Mouse (Mus musculus) liver, embryonic 14.5 days (tissue): ENCODE data around the gene Gpatch3. TPM values are rescaled to one million over a fixed set of nuclear protein-coding genes. Genes with fewer than 3 reads are reported as not detected.

ENCODE experiments used
- ATAC-seq: fragments of 200-750 bp; cut with Nextera tagmentation; 2 replicates; pipeline ENCODE4 v1.8.0; 2017; ENCODE audit warnings: moderate number of reproducible peaks, mild to moderate bottlenecking, moderate library complexity; ENCODE audit not compliant: insufficient read depth
- DNase-seq, 3 experiments: peaks; one replicate each; pipeline ENCODE4 v3.0.0-alpha.2; 2012 to 2013; ENCODE audit warnings: low read depth in 3 of 3, low spot score in 3 of 3
- H3K27ac ChIP-seq: fragments of 300-500 bp; sonication (generic); 2 replicates; pipeline ENCODE4 v1.5.1; 2014; ENCODE audit warnings: moderate library complexity, mild to moderate bottlenecking, control low read depth, inconsistent platforms
- H3K27me3 ChIP-seq: fragments of 300-500 bp; sonication (generic); 2 replicates; pipeline ENCODE4 v1.6.1; 2014; ENCODE audit warnings: mild to moderate bottlenecking, low read length, moderate library complexity; ENCODE audit not compliant: control insufficient read depth, insufficient read depth
- H3K36me3 ChIP-seq: fragments of 300-500 bp; sonication (generic); replicated peaks from 2 replicates; pipeline ENCODE4 v1.6.1; 2014; ENCODE audit warnings: low read depth; ENCODE audit not compliant: control insufficient read depth, insufficient read depth
- H3K4me1 ChIP-seq, 2 experiments: fragments of 200-500 bp in 1 of 2; fragments of 300-500 bp in 1 of 2; sonication (generic) in 1 of 2; replicated peaks; 2 replicates each; pipeline ENCODE4 v1.6.1; 2012 to 2014; ENCODE audit warnings: antibody characterized with exemption in 1 of 2, inconsistent platforms in 1 of 2, low read length in 1 of 2; ENCODE audit not compliant: control insufficient read depth in 2 of 2, insufficient read depth in 2 of 2
- H3K4me2 ChIP-seq: fragments of 300-500 bp; sonication (generic); 2 replicates; pipeline ENCODE4 v1.6.1; 2014; ENCODE audit warnings: low read depth, mild to moderate bottlenecking, control low read depth, moderate library complexity
- H3K4me3 ChIP-seq, 2 experiments: fragments of 200-500 bp in 1 of 2; fragments of 300-500 bp in 1 of 2; sonication (generic) in 1 of 2; 2 replicates each; pipeline ENCODE4 v1.5.1; 2012 to 2014; ENCODE audit warnings: low read depth in 2 of 2, low read length in 2 of 2, mild to moderate bottlenecking in 2 of 2, control low read depth in 1 of 2, inconsistent platforms in 1 of 2, moderate library complexity in 1 of 2; ENCODE audit not compliant: insufficient read depth in 1 of 2
- H3K9ac ChIP-seq: fragments of 300-500 bp; sonication (generic); replicated peaks from 2 replicates; pipeline ENCODE4 v1.6.1; 2014; ENCODE audit warnings: mild to moderate bottlenecking, control low read depth, moderate library complexity
- H3K9me3 ChIP-seq: fragments of 300-500 bp; sonication (generic); 2 replicates; pipeline ENCODE4 v1.6.1; 2016; ENCODE audit warnings: low read length, mixed read lengths; ENCODE audit not compliant: control insufficient read depth
- CTCF ChIP-seq: IDR thresholded peaks from 2 replicates; pipeline ENCODE4 v1.5.1; 2016; ENCODE audit warnings: antibody characterized with exemption, low read depth, control low read depth
- EP300 ChIP-seq: IDR thresholded peaks from 2 replicates; pipeline ENCODE4 v1.6.1; 2016; ENCODE audit warnings: antibody characterized with exemption, low read depth
- WGBS: fragments of 180-500 bp; shearing (Covaris S2); extraction: QIAGEN DNeasy Blood & Tissue Kit; methylation state at CpG from one replicate; pipeline ENCODE4 v1.1.7; 2014; ENCODE audit not compliant: insufficient replicate concordance; 5-methylcytosine and 5-hydroxymethylcytosine counted together
- polyA plus RNA-seq, 2 experiments: library from polyadenylated mRNA; depleted of rRNA in 1 of 2; stranded (reverse) in 1 of 2; unstranded in 1 of 2; fragments of >200 nt; fragmentation: Nextera tagmentation in 1 of 2; extraction: Ambion mirVana in 1 of 2; gene quantifications; 2 replicates each; pipeline versions ENCODE4 v1.2.1 to v1.2.3; 2012 to 2014

The Gpatch3 gene
- polyA plus RNA-seq, 2 experiments: 3.1 TPM

DNA sequence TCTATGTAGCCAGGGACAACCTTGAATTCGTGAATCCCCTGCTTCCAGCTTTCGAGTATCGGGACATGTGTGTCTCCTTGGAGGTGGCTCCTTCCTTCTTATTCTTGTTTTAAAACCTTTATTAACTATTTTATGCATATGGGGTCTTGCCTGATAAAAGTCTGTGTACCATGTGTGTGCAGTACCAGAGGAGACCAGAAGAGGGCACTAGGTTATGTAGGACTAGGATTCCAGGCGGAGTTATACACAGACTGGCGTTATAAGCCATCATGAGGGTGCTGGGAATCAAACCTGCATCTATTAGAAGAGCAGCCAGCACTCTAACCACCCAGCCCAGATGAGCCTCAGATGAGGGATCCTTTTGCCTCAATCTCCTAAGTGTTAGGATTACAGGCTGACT lies 37.3 kb downstream of the Gpatch3 start:
- ATAC-seq (no peak), DNase-seq (no peak)
- Histone ChIP-seq H3K4me2 (no peak overlapping the region), H3K4me1 (peaks cover 3 to 4% of the 10 kb centered on the region in 2 experiments; a peak in 2 of 4 replicates), H3K27ac (no peak overlapping the region), H3K4me3 (no peak overlapping the region), H3K9ac (no peak overlapping the region), H3K27me3 (no peaks in the 10 kb centered on the region), H3K9me3 (no peaks in the 10 kb centered on the region), H3K36me3 (peaks cover 3% of the 10 kb centered on the region)
- TF ChIP-seq CTCF (peak; percentile 47), EP300 (no peak)
- 86% methylated on average over 5 of the region's 5 CpGs for WGBS

DNA sequence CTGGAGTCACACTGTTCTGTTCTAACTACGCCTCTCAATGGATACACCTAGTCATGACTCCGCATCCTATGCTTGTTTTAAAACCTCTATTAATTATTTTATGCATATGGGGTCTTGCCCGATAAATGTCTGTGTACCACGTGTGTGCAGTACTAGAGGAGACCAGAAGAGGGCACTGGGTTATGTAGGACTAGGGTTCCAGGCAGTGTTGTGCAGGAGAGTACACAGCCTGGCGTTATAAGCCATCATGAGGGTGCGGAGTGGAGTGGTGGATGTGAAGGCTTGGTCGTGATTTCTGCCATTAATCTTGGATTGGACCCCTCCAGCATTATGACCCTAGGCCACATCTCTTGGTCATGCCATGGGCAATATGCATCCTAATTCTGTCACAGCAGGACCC lies 37.9 kb downstream of the Gpatch3 start:
- Histone ChIP-seq H3K27ac (no peak overlapping the region), H3K4me1 (peaks cover 3 to 4% of the 10 kb centered on the region in 2 experiments; a peak in 2 of 4 replicates), H3K9ac (no peak overlapping the region), H3K36me3 (peaks cover 3% of the 10 kb centered on the region), H3K4me2 (no peak overlapping the region), H3K9me3 (no peaks in the 10 kb centered on the region), H3K27me3 (no peaks in the 10 kb centered on the region), H3K4me3 (no peak overlapping the region)
- TF ChIP-seq CTCF: peak; percentile 44
- TF ChIP-seq EP300: no peak
- DNase-seq (no peak), ATAC-seq (no peak)
- 83% methylated on average over 7 of the region's 7 CpGs for WGBS

DNA sequence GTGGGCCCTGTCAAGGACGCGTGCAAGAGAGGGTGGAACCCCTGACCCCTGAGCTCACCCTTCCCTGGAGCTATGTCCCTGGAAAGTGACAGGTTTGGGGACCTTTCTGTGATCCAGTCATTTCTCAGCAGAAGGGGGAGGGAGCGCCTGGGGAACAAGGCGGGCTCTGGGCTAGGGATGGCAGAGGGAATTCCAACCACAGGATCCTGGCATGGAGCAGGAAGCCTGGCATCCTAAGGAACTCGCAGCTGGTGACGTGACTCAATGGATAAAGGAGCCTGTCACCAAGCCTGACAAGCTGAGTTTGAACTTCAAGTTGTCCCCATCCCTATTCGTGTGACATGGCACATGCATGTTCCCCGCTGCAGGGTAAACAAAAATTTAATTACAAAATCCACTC lies 38.5 kb downstream of the Gpatch3 start:
- TF ChIP-seq CTCF (no peak), EP300 (no peak)
- Histone ChIP-seq H3K4me2 (no peak overlapping the region), H3K36me3 (peaks cover 3% of the 10 kb centered on the region), H3K27ac (no peak overlapping the region), H3K4me1 (peaks cover 3 to 4% of the 10 kb centered on the region in 2 experiments; a peak in 2 of 4 replicates), H3K4me3 (no peak overlapping the region), H3K9me3 (no peaks in the 10 kb centered on the region), H3K9ac (no peak overlapping the region), H3K27me3 (no peaks in the 10 kb centered on the region)
- WGBS: 87% methylated on average over 8 of the region's 8 CpGs
- no peak for DNase-seq
- ATAC-seq: no peak

DNA sequence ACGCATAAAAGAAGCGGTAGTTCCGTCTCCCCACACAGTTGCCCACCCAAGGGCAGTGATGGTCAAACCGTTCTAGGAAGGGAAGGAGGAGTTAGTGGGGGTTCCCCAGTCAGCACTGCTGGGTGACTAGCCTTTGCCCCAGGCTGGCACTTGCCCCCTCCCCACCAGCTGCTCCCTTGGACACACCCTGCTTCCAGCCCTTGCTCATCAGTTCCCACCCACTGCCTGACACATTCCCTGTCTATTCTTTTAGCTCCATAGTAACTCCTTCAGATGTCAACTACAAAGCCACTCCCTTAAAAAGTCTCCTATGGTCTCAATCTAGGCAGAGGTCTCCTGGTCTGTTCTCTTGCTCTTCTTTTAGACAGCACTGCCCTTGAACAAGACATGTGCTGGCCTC lies 39.3 kb downstream of the Gpatch3 start:
- no peaks in the 10 kb centered on the region for H3K27me3 ChIP-seq
- 85% methylated on average over 4 of the region's 4 CpGs for WGBS
- H3K4me1 ChIP-seq: peaks cover 3 to 4% of the 10 kb centered on the region in 2 experiments; a peak in 2 of 4 replicates
- no peak overlapping the region for H3K4me2 ChIP-seq
- TF ChIP-seq EP300 (no peak), CTCF (no peak)
- ATAC-seq (no peak), DNase-seq (no peak)
- H3K9me3 ChIP-seq: no peaks in the 10 kb centered on the region
- H3K9ac ChIP-seq: no peak overlapping the region
- H3K27ac ChIP-seq: no peak overlapping the region
- H3K36me3 ChIP-seq: peaks cover 3% of the 10 kb centered on the region
- no peak overlapping the region for H3K4me3 ChIP-seq

DNA sequence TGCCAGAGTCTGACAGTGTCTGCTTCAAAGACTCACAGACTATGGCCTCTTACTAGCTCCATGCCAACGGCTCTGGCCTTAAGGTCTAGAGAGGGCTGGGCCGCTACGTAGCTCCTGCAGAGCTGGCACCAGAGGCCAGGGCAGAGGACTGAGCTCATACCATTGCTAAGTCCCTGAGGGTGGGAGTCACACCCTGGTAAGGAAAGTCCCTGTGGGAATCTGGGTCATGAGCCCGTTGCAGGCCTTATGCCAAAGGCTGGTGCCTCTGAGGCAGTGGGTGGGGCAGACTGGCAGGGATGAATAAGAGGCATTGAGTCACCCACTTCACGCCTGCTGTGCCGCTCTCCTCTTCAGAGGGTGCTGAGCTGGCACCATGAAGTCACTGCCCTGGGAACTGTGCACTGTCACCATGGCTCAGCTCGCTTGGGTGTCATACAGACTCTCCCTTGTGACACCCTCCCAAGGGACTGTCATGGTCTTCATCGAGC lies 39.8 kb downstream of the Gpatch3 start:
- no peak for TF ChIP-seq EP300
- TF ChIP-seq CTCF: no peak
- Histone ChIP-seq H3K27me3 (no peaks in the 10 kb centered on the region), H3K9ac (no peak overlapping the region), H3K9me3 (no peaks in the 10 kb centered on the region), H3K27ac (no peak overlapping the region), H3K4me2 (no peak overlapping the region), H3K4me1 (peaks cover 3 to 4% of the 10 kb centered on the region in 2 experiments; a peak in 2 of 4 replicates), H3K4me3 (no peak overlapping the region), H3K36me3 (peaks cover 3% of the 10 kb centered on the region)
- DNase-seq (no peak), ATAC-seq (peak; percentile 24; the same call in 1 of the 2 replicates)
- 82% methylated on average over 8 of the region's 8 CpGs for WGBS
